Comparison of ENCODE assay signal across 13 mouse cellular contexts in the genomic region with DNA sequence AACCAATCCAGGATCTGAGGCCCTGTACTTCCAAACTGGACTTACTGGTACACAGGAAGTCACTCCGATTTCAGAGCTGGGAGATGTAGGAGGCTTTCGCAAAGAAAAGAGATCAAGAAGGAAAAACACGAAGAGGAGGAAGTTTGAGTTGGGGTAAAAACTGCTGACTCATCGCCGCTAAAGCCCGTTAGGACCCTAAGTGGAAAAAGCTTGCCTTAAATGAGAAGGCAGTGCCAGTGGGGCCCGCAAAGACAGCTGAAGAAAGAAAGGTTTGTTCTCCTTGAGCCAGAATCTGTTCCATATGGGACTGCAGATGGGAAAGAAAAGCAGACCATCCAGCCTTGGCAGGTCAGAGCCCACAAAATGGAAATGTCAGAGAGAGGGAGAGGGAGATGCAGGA. TPM values are rescaled to one million over a fixed set of nuclear protein-coding genes. Genes with fewer than 3 reads are reported as not detected.
DNase-seq lines count a peak whose midpoint lies in the region; ATAC-seq lines count a peak whose summit lies in the region.
"Had no signal": no experiment of that assay in that cellular context is flagged by ENCODE, and none has a peak within 500 bp of the region (broad histone marks: within the 10 kb centered on the region; RNA-seq: fewer than 3 reads in every experiment).

No protein-coding gene starts in this region.

- H3K27me3 ChIP-seq in embryonic facial prominence, embryonic 12.5 days = no peaks in the 10 kb centered on the region
- no peaks in the 10 kb centered on the region for H3K27me3 ChIP-seq in limb, embryonic 12.5 days
- H3K27me3 ChIP-seq: midbrain, embryonic 13.5 days had no signal

- 26% methylated on average over 7 of the region's 7 CpGs for WGBS in embryonic facial prominence, embryonic 12.5 days
- WGBS in limb, embryonic 12.5 days = 51% methylated on average over 7 of the region's 7 CpGs

- H3K4me2 ChIP-seq in embryonic facial prominence, embryonic 12.5 days (replicated peaks) = no peak overlapping the region
- H3K4me2 ChIP-seq in limb, embryonic 12.5 days = no peak overlapping the region
- H3K4me2 ChIP-seq: midbrain, embryonic 13.5 days had no signal

- DNase-seq in thymus, postnatal 0 days (ENCODE audit: low spot score) = peak; percentile 35
- no peak for DNase-seq in thymus, adult 18-20 months
- DNase-seq in adrenal gland, postnatal 4 days (ENCODE audit: low spot score in 2 of 2) = no peak
- no peak for DNase-seq in testis, postnatal 10 days (ENCODE audit: low spot score)
- DNase-seq: cerebellum, adult 11-12 months; kidney, adult 11 months; kidney, postnatal 10 days; lung, postnatal 14 days had no signal

- peak overlapping the region; percentile 61; the same call in 1 of the 2 replicates for H3K27ac ChIP-seq in embryonic facial prominence, embryonic 12.5 days
- peak overlapping the region; percentile 75 for H3K27ac ChIP-seq in limb, embryonic 12.5 days
- H3K27ac ChIP-seq: midbrain, embryonic 13.5 days had no signal

- no peak overlapping the region for H3K4me3 ChIP-seq in embryonic facial prominence, embryonic 12.5 days
- no peak overlapping the region for H3K4me3 ChIP-seq in limb, embryonic 12.5 days (replicated peaks)
- H3K4me3 ChIP-seq: midbrain, embryonic 13.5 days had no signal

- no peak for ATAC-seq in embryonic facial prominence, embryonic 12.5 days (ENCODE audit: insufficient number of reproducible peaks, insufficient read depth, low FRiP score, low TSS enrichment)
- ATAC-seq in limb, embryonic 12.5 days (ENCODE audit: insufficient number of reproducible peaks, insufficient read depth, low FRiP score, low TSS enrichment, low read depth) = no peak
- no peak for ATAC-seq in cerebellum, adult (ENCODE audit: insufficient number of reproducible peaks, low FRiP score, low TSS enrichment)
- ATAC-seq: hindbrain, embryonic 16.5 days; midbrain, embryonic 13.5 days had no signal

- H3K9me3 ChIP-seq in embryonic facial prominence, embryonic 12.5 days = no peaks in the 10 kb centered on the region
- no peaks in the 10 kb centered on the region for H3K9me3 ChIP-seq in limb, embryonic 12.5 days
- H3K9me3 ChIP-seq: midbrain, embryonic 13.5 days had no signal

- H3K9ac ChIP-seq in embryonic facial prominence, embryonic 12.5 days = no peak overlapping the region
- H3K9ac ChIP-seq in limb, embryonic 12.5 days (replicated peaks) = no peak overlapping the region
- H3K9ac ChIP-seq: midbrain, embryonic 13.5 days had no signal

- H3K4me1 ChIP-seq in embryonic facial prominence, embryonic 12.5 days = peaks cover 26% of the 10 kb centered on the region
- H3K4me1 ChIP-seq in limb, embryonic 12.5 days (replicated peaks) = peaks cover 46% of the 10 kb centered on the region

- no peaks in the 10 kb centered on the region for H3K36me3 ChIP-seq in embryonic facial prominence, embryonic 12.5 days
- no peaks in the 10 kb centered on the region; the same call in 1 of the 2 replicates for H3K36me3 ChIP-seq in limb, embryonic 12.5 days
- H3K36me3 ChIP-seq: midbrain, embryonic 13.5 days had no signal

RNA-seq across cellular contexts. Expression of a gene that starts 24.8 kb away (rescaled TPM):
- 88.6 and 89.5 TPM in 2 replicates for polyA plus RNA-seq in thymus, postnatal 0 days (2015; fragmentation: Nextera tagmentation; extraction: Ambion mirVana)
- 73.3 and 74.1 TPM in 2 replicates for polyA plus RNA-seq in embryonic facial prominence, embryonic 12.5 days (2016; fragmentation: Nextera tagmentation; extraction: Ambion mirVana)
- polyA plus RNA-seq in limb, embryonic 12.5 days (2016; fragmentation: Nextera tagmentation; extraction: Ambion mirVana) = 66.3 and 68.8 TPM in 2 replicates
- 10 to 100 TPM; 83.2 to 87.9 TPM for total RNA-seq in adrenal gland, postnatal 4 days (2021)
